Mouse (Mus musculus) testis, adult 2 months (tissue): ENCODE results near the gene Wdr62.

Experiments
- CTCF ChIP-seq: fragments of 200-500 bp; IDR thresholded peaks from 2 replicates; pipeline ENCODE4 v1.5.1; 2012; ENCODE audit warnings: low read depth, mild to moderate bottlenecking, inconsistent platforms, low read length, moderate library complexity; ENCODE audit not compliant: control insufficient read depth, insufficient read depth, insufficient replicate concordance
- POLR2A ChIP-seq: fragments of 200-500 bp; IDR thresholded peaks from 2 replicates; pipeline ENCODE4 v1.6.1; 2012; ENCODE audit warnings: low read depth, mild to moderate bottlenecking, inconsistent platforms, low read length, moderate library complexity; ENCODE audit not compliant: control insufficient read depth

DNA sequence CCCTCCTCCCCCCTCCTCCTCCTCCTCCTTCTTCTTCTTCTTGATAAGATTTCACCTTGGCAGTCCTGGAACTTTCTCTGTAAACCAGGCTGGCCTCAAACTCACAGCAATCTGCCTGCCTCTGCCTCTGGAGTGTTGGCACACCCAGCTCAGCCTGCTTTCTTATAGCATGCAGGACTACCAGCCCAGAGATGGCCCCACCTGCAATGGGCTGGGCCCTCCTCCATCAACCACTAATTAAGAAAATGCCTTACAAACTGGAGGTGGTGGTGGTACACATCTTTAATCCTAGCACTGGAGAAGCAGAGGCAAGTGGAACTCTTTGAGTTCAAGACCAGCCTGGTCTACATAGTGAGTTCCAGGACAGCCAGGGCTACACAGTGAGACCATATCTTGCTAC lies 46.2 kb upstream of the Wdr62 start:
- TF ChIP-seq POLR2A (no peak), CTCF (no peak)
